Mouse (Mus musculus) c-Kit-positive CD71-positive TER-119-negative erythroid progenitor cells, embryonic 14.5 days (primary cell): ENCODE measurements around the gene Zfp410.

Source experiments
- DNase-seq: peaks from one replicate; pipeline ENCODE4 v3.0.0-alpha.2; 2013; ENCODE audit warnings: low read depth

Zfp410 gene

DNA sequence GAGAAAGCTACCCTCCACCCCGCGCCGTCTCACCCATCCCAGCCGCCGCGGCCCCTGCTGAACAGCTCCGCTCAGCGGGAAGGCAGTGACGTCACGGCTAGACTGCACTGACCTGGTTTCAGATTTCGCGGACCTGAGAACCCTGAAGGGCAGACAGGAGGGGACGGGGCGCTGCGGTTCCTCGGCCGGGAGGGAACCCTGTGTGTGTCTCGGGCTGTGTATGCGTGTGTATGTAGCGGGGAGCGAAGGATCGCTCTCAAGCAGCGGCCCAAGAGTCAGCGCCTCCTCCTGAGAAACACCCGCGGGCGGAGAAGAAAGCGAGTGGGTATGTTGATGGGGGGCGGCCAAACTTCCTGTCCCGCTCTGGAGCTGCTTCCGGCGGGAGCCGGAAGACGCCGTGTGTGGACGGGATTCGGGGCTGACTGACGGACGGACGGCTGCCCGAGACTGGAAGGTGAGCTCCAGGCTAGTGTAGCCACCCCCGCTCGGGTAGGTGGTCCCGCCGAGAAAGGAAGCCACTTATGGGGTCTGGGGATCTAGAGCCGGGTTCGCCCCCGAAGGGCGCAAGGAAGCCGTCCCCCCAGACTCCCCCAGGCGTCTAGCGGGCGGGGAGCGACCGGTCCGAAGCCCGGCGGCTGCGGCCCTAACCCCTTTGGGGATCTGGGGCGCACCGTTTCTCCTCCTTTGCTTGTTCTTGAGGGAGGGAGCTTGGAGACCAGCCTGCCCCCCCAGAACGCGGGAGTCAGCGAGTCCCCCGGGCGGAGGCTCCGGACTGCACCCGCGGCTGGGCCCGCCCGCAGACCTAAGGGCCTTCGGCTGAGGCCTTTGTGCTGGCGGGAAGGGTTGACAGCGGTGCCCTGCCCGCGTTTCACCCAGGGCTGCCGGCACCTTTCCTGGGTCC lies at the start of gene Zfp410:
Gene Zfp410 (plus strand): TSS at position 132 of the 901 bp plus-strand sequence.
- peak; percentile 71 for DNase-seq

DNA sequence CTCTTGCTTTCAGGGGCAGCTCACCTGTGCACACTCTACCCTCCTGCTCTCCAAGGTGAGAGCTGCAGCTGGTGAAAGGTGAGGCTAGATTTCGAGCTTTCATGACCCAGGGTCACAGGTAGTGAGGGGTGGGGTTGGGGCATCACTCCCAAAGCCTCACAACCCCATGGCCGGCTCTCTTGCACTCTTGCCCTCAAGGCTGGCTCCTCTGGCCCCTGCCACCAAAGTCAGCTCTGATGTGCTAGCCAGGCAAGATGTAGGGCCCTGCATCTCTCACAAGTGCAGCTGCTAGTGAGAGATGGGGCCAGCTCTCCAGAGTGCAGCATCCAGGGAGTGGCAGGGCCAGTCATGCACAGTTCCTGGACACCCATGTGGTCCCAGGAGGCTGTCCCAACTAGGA lies 49.4 kb upstream of the Zfp410 start:
- DNase-seq = no peak

DNA sequence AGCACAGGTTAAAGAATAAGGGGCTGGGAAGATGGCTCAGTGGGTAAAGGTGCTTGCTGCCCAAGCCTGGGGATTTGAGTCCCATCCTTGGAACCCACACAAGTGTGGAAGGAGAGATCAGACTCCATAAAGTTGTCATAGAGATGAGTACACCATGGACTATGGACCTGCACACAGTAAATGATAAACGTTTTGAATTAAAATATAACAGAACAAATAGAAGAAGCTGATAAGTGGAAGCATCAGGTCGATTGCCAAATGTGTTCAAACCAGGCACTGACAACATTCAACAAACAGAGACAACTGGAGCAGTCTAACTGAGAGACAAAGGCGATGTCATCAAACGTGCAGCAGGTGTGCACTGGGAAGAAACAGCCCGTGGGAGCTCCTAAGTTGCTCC lies 43.3 kb upstream of the Zfp410 start:
- no peak for DNase-seq

DNA sequence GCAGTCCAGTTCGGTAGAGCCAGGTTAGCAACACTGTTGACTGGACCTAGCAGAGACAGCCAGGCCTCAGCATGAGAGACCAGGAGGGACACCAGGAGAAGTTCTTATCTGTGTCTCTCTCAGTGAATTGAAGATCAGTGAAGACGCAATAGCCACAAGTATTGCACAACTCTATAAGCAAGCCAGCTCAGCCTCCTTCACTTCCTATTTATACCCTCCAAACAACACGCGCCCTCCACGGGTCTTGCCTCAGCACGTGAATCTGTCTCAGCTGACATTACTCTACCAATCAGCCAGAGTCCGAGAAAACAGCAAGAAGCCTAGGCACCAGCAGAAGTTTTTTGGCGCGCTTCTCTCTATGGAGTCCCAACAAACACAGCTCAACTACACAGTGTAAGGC lies 41.4 kb upstream of the Zfp410 start:
- DNase-seq = no peak

DNA sequence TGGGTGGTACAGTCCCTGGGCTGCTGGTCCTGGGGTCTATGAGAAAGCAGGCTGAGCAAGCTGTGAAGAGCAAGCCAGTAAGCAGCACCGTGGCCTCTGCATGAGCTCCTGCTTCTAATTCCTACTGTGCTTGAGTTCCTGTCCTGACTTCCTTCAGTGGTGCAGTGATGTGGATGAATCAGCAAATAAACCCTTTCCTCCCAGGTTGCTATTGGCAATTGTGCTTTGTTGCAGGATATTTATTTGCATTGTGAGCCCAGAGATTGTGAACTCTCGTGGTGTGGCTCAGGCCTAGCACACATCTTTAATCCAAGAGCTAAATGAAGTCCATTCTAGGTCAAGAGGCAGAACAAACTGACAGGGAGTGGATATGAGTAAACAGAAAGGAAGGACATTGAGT lies 40.4 kb upstream of the Zfp410 start:
- no peak for DNase-seq

DNA sequence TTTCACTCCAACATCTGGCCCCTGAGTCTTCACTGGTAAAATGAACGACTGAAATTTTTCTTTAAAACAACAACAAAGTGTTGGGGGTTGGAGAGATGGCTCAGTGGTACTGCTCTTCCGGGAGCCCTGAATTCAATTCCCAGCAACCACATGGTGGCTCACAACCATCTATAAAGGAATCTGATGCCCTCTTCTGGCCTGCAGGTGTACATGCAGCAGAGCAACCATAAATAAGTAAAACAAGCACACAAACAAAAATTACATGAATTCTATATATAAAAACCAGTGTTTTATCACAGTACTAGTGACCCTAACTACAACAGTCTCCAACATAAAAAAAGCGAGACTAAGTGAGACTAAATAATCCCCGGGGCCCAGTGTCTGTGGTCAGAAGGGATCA lies 39.9 kb upstream of the Zfp410 start:
- DNase-seq = no peak

DNA sequence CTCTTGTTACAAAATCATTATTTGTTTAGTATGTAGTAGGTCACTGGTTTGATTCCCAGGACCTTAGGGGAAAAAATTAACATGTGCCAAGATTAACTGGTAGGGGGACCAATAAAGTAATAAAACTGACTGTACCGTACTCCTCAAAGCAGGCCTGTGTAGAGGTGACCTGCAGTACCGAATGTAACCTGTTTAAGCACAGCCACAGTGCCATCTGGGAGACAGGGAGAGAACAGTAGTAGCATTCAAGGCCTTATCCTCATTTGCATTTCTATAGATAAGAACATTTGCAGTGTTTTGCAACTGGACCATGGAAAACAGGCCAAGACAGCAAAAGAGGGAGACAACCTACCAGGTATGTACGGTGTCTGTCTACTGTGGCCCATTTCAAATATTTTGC lies 38.8 kb upstream of the Zfp410 start:
- no peak for DNase-seq

DNA sequence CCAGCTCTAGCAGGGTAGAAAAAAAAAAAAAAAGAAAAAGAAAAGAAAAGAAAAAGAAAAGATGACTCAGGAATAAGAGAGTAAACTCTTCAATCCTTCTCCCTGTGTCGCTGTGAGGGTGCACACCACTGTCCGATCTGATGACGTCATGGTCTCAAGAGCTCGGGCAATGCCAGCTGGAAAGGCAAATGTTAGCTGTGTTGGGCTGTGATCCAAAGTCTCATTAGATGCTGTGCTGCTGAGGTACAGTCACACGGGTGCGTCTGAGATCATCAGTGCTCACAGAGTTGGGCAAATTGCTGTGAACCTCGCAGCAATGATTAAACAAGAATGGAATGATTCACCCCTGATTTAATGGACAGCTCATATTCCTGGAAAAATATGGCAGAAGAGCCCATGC lies 37.8 kb upstream of the Zfp410 start:
- DNase-seq = no peak

DNA sequence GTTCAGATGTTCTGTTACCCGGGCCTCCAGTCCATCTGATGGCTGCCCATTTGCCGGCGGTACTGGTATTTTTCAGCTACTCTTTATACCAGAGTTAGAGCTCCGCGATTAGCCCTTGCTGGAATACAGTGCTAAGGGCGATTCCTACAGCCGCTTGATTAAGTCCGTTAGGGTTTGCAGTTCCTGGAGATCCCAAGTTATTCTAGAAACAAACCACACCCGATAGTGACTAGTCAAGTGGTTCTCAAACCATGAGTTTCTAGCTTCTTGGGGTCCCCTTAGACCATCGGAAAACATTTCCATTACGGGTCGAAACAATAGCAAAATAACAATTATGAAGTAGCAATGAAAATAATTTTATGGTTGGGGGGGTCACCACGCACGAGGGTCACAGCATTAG lies 32.3 kb upstream of the Zfp410 start:
- DNase-seq = peak; percentile 42

DNA sequence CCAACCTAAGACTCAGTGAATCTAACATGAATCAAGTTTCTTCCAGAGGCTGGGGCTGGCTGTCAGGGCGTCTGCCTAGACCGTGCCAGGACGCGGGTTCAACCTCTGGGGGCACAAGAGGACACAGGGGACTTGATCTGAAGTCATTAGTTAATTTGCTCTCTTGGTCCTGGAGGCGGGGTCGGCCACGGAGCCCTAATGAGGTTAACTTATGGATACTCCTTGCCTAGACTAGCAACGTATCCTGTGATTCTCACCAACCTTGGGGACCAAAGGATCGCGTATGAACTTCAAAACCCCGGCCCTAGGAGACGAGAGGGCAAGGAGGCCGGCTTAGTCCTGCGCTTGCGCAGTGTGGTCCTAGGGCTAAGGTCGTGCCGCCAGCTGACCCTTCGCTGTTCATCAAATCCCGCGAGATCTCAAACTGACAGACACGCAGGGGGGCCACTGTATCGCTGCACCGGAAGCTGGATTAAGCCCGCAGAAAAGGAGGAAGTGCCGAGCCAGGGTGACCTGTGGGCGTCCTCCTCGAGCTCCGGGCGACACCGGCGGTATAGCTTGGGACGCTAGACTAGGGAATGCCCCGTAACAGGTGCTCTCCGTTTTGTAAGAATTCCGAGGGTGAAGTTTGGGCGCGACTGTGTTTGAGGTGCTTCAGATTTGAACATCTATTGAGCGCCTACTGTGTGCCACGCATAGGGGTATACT lies 31.6 kb upstream of the Zfp410 start, which contains the start of gene Ptgr2:
Gene Ptgr2 (plus strand): TSS at position 348 of the 708 bp plus-strand sequence.
- peak; percentile 97 for DNase-seq

DNA sequence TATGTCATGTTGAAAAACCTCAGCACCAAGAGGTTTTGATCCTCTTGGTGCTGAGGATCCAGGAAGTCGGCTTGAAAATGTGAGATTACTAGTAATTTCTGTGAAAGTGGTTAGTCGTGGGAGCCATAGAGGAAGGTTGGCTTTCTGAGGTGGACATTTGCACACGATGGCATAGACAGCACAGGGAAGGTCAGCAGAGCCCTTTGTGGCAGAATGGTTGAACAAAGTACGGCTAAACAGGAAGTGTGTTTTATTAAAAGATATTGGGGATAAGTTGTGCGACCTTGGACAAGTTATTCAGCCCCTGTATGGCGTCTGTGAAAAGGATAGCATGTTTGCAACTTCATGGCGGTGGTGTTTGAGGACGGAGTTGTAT lies 31.1 kb upstream of the Zfp410 start:
- no peak for DNase-seq

DNA sequence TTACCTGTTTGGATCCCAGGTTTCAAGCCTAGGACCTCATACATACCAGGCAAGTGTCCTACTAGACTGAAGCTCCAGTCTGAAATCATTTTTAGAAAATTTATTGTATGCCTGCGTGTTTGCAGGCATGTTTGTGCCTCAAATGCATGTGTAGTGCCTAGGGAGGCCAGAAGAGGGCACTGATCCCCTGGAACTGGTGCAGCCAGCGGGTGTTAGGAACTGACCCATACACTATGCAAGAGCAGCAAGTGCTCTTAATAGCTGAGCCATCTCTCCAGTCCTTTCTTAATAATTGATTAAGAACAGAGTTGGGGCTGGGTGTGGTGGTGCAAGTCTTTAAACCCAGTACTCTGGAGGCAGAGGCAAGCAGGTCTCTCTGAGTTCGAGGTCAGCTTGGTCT lies 28.2 kb upstream of the Zfp410 start:
- peak; percentile 58 for DNase-seq

DNA sequence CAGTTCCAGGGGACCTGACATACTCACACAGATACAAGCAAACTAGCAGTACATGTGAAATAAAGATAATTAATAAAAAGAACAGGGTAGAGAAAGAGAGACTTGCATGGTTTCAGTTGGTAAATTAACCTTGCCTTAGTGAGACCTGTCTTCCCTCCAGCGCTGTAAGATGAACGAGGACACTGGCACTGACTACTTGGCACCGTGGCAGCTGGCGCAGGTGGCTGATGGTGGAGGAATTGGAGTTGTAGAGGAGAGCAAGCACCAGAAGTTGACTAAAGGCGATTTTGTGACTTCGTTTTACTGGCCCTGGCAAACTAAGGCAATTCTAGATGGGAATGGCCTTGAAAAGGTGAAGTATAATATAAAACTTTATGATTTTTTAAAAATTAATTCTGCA lies 18.8 kb upstream of the Zfp410 start:
- no peak for DNase-seq

DNA sequence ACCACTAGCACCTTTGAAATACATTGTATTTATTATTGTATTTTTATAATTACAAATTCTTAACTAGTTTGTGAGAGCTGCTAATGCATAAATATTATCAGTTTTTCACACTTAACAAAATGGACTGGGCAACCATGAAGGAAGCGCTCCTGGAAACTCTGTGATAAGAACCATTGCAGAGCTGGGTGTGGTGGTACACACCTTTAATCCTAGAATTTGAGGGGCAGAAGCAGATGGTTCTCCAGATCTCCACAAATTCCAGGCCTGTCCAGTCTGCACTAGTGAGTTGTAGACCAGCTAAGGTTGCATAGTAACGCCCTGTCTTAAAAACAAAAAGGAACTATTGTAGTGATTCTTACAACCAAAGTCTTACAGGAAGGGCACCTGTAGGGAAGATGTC lies 17.4 kb upstream of the Zfp410 start:
- peak; percentile 49 for DNase-seq

DNA sequence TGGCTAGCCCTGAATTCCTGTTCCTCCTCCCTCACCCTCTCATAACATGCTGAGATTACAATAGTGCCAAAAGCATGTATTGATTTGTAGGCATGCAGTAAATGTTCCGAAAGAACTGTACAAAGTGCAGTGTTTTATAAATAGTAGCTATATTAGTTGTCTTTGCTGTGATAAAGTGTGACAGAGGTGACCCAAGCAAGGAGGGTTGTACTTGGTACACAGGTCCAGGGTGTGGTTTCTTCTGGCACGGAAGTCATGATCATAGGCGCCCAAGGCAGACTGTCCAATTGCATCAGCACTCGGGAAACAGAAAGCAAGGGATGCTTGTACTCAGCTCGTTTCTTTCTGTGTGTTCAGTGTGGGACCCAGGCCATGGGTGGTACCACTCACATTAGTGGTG lies 12.6 kb upstream of the Zfp410 start:
- DNase-seq = no peak

DNA sequence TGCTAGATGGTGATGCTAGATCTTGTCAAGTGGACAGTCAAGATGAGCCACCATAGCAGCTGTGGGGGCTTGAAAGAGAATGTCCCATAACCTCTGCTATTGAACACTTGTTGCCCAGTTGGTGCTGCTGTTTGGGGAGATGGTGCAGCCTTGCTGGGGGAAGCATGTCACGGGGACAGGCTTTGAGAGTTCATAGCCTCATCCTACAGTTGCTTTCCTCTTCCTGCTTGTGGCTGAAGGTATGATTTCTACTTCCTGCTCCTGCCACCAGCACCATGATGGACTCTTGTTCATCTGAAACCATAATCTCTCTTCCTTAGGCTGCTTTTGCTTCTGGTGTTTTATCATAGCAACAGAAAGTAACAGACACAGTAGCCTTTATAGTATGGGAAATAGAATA lies 12.1 kb upstream of the Zfp410 start:
- DNase-seq = no peak

DNA sequence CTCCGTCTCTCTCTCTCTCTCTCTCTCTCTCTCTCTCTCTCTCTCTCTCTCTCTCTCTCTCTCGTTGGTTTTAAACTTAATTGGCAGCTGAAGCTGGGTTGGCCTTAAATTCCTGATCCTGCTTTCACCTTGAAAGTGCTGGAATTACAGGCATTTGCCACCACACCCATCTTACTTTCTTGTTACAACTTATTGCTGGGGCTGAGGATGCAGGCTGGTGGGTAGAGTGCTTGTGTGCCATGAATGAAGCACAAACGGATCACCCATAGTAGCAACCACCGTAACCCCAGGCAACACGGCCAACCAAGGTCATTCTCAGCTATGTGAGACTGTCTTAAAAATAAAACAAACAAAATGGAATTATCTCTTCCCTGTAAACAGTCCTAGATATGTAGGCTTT lies 5.3 kb upstream of the Zfp410 start:
- no peak for DNase-seq

DNA sequence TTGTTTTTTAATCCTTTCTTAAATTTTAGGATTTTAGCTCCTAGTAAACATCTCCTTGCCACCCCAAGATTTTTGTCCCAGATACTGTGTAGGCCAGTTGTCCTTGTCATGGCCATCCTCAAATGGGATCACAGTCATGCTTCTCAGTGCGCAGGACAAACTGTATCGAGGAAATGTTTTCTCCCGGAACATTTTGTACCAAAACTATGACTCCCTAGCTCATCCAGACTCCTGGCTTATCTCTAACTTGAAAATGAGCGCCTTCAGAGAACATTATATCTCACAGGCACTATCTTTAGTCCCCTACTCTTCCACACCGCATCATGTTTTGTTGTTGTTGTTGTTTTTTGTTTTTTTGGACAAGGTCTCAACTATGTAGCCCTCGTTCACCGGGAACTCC lies 646 bp upstream of the Zfp410 start:
- DNase-seq = no peak

DNA sequence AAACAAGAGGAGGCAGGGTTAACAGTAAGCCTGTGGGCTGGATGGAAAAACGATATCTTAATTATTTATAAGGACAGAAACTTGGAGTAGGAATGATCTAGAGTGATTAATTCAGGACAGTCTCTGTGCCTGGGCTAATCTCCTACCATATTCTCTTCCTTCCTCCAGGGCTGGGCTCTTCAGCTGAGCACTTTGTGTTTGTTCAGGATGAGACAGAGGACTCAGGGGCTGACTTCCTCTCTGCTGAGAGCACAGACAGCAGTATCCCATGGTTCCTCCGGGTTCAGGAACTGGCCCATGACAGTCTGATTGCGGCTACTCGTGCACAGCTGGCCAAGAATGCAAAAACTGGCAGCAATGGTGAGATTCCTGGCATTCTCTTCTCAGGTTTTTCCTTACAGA lies 10.5 kb downstream of the Zfp410 start:
- DNase-seq = no peak

DNA sequence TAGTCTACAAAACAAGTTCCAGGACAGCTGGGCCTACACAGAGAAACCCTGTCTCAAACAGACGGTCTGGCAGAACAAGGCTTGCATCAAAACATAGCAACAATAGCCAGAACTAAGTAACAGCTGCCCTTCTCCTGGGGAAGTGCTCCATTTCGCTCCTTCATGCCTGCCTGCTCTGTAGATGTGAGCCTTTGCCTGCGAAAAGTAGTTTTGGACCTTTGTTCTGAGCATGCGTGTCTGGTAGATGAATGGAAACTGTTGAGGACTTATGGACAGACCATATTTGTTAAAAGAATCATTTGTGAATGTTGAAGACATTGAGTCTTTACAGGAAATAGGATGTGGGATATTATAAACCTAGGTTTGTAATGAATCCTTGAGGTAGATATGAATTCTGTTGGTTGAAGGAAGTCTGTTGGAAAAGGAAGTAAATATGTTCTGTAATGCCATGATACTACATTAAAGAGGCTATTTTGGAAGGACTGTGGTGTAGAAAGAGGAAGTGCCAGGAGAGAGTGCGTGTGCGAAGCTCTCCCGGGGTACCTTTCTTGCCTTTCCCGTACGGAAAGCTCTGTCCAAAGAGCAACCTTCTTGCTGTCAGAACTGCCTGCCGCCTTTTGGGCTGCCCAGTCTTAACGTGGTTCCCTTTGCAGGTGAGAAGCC lies 20.4 kb downstream of the Zfp410 start:
- no peak for DNase-seq

DNA sequence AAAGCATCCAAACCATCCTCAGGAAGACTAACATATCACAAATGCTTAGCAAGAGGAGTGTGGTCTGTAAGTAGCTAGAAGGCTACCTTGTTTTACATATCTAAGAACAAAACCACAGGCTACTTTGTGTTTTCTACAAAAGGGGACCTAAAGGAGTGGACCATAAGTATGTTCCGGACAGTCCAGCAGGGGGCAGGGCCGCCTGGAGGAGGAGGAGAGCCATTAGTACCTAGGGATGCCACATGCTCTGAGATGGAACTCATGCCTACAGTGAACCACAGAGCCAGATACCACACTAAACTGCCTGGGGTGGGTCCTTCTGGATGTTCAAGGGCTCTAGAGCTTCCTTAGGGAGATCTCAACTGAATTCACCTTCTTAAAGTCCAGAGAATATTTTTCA lies 30.5 kb downstream of the Zfp410 start:
- DNase-seq = no peak

DNA sequence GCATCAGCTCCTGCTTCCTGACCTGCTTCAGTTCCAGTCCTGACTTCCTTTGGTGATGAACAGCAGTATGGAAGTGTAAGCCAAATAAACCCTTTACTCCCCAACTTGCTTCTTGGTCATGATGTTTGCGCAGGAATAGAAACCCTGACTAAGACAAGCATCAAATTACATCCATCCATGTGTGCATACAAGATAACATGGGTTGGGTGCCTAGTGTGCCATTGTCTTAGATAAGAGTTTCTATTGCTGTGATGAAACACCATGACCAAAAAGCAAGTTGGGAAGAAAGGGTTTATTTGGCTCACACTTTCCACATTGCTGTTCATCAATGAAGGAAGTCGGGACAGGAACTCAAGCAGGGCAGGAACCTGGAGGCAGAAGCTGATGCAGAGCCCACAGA lies 42.0 kb downstream of the Zfp410 start:
- peak; percentile 58 for DNase-seq
